21 mouse cellular contexts compared by ENCODE assay signal in genomic region chr14:8348927-8349326, GRCm38 (mm10). TPM values are rescaled to one million over a fixed set of nuclear protein-coding genes. Genes with fewer than 3 reads are reported as not detected.
DNase-seq lines count a peak whose midpoint lies in the region; ATAC-seq and TF ChIP-seq lines count a peak whose summit lies in the region.
"Had no signal": no experiment of that assay in that cellular context is flagged by ENCODE, and none has a peak within 500 bp of the region (broad histone marks: within the 10 kb centered on the region; RNA-seq: fewer than 3 reads in every experiment).

No protein-coding gene starts in this region.

- no peak overlapping the region for H3K27ac ChIP-seq in layer of hippocampus, adult 2 months
- H3K27ac ChIP-seq: embryonic facial prominence, embryonic 15.5 days; forebrain, embryonic 13.5 days; heart, embryonic 10.5 days; midbrain, embryonic 12.5 days had no signal

- H3K4me3 ChIP-seq in layer of hippocampus, adult 2 months: no peak overlapping the region
- H3K4me3 ChIP-seq: embryonic facial prominence, embryonic 15.5 days; forebrain, embryonic 13.5 days; heart, embryonic 10.5 days; midbrain, embryonic 12.5 days had no signal

- intact Hi-C loops in heart, postnatal 14 days (cut with DNase I): loop anchor here (5.0 to 10.0 kb wide), 4 partner anchors 107 to 384 kb away; partner anchors contain the start of gene Pdhb

- TF ChIP-seq CTCF in layer of hippocampus, adult 2 months (conservative IDR thresholded peaks at IDR 0.05): peak; percentile 27

- peak; percentile 78 for ATAC-seq in granulocyte monocyte progenitor cell, adult 5-6 weeks (replicated peaks; ENCODE audit: poor library complexity, severe bottlenecking)
- ATAC-seq: forebrain, embryonic 13.5 days; inflammation-experienced regulatory T-cells, adult 6 months had no signal

- DNase-seq in layer of hippocampus, adult 2 months (ENCODE audit: low spot score in 2 of 2): no peak
- DNase-seq in layer of hippocampus, postnatal 25 days (ENCODE audit: extremely low spot score in 1 of 2, low spot score in 1 of 2): no peak
- DNase-seq in 3T3-L1 (ENCODE audit: low read depth, low spot score) (peak; percentile 49), 416B (ENCODE audit: low read depth) (peak; percentile 91)
- no peak for DNase-seq in heart, postnatal 14 days
- no peak for DNase-seq in ovary, adult 18-20 months (ENCODE audit: low spot score)
- DNase-seq: cerebellum, adult 11-12 months; cerebellum, postnatal 36 days; heart, postnatal 4 days; kidney, postnatal 14 days; layer of hippocampus, adult 9-11 months; lung, postnatal 10 days had no signal

RNA-seq across cellular contexts. Expression of gene Oit1, which starts 29.6 kb away (rescaled TPM):
- total RNA-seq in layer of hippocampus, adult 2 months (2021): not detected
- total RNA-seq in layer of hippocampus, postnatal 25 days (2021): not detected
- total RNA-seq in granulocyte monocyte progenitor cell, adult 5-6 weeks (2014; fragmentation: Nextera tagmentation): not detected in 2 replicates
- not detected in 2 replicates for total RNA-seq in granulocyte monocyte progenitor cell, adult 5-6 weeks (2017)
- total RNA-seq in heart, postnatal 14 days (2021): not detected
- total RNA-seq: gastrocnemius, adult 8-10 months; heart, postnatal 4 days; left cerebral cortex, postnatal 25 days had no signal

RNA-seq across cellular contexts. Expression of gene Fam107a, which starts 31.1 kb away (rescaled TPM):
- 100 to 1,000 TPM; 275 to 282 TPM for total RNA-seq in layer of hippocampus, adult 2 months (2021)
- total RNA-seq in layer of hippocampus, postnatal 25 days (2021): 100 to 1,000 TPM; 284 to 286 TPM
- not detected in 2 replicates for total RNA-seq in granulocyte monocyte progenitor cell, adult 5-6 weeks (2014; fragmentation: Nextera tagmentation)
- total RNA-seq in granulocyte monocyte progenitor cell, adult 5-6 weeks (2017): not detected in 2 replicates
- total RNA-seq in heart, postnatal 14 days (2021): 10 to 100 TPM; 14.3 to 15.0 TPM
- total RNA-seq: liver, adult 2 months had no signal

Comparison
In these comparisons a context has a peak if more than half of its experiments do, and no peak if none do; other contexts are left out.
1. DNase-seq: peak in 3T3-L1 (single experiment) and 416B (single experiment); none in layer of hippocampus, adult 2 months (0 of 2), layer of hippocampus, postnatal 25 days (0 of 2), heart, postnatal 14 days (0 of 2) and ovary, adult 18-20 months (single experiment).
2. RNA of gene Fam107a, which starts 31.1 kb away (total RNA-seq): 284 to 286 TPM in layer of hippocampus, postnatal 25 days and 275 to 282 TPM in layer of hippocampus, adult 2 months; 14.3 to 15.0 TPM in heart, postnatal 14 days and not detected in granulocyte monocyte progenitor cell, adult 5-6 weeks; every median in the first group is over 10 times any median in the second.